In the genomic region with DNA sequence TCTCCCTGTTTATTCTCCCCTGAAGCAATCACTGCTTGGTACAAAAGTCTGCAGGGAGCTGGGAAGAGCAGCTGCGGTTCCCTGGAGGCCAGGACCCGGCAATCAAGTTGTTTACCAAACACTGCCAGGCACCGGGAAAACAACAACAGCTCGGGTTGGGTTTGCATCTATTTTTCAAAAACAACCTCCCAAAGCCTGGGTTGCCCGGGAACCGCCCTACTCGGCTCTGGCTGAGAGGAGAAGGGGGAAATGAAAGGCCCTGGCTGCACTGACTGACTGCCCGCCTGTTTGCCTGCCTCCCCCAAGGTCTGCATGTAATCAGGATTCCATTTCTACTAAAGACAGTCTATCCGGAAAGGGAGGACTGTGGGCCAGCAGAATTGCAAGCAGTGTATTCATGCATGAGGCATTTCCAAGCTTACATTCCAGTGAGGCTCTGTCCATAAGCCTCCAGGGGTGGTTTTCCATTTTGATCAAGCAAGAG, we compare ENCODE assay signal across 7 mouse cellular contexts.
DNase-seq lines count a peak whose midpoint lies in the region; ATAC-seq and TF ChIP-seq lines count a peak whose summit lies in the region.

No protein-coding gene starts in this region.

- H3K27ac ChIP-seq in forebrain, embryonic 16.5 days (ENCODE audit: low read length): 0 out of 2 replicates have a peak overlapping the region, but pooled peaks have one; percentile 13
- peak overlapping the region; percentile 65 for H3K27ac ChIP-seq in hindbrain, embryonic 14.5 days
- H3K27ac ChIP-seq in neural tube, embryonic 14.5 days (ENCODE audit: low read depth, low read length): peak overlapping the region; percentile 46; the same call in 1 of the 2 replicates

- H3K9ac ChIP-seq in forebrain, embryonic 16.5 days (replicated peaks; ENCODE audit: low read depth, low read length): no peak overlapping the region; the same call in 1 of the 2 replicates
- peak overlapping the region; percentile 38 for H3K9ac ChIP-seq in hindbrain, embryonic 14.5 days
- peak overlapping the region; percentile 2; the same call in 1 of the 2 replicates for H3K9ac ChIP-seq in neural tube, embryonic 14.5 days (replicated peaks; ENCODE audit: low read depth, low read length)

- no peaks in the 10 kb centered on the region for H3K9me3 ChIP-seq in forebrain, embryonic 16.5 days (ENCODE audit: control insufficient read depth, low read length)
- no peaks in the 10 kb centered on the region for H3K9me3 ChIP-seq in hindbrain, embryonic 14.5 days (ENCODE audit: control insufficient read depth, low read length)
- H3K9me3 ChIP-seq in neural tube, embryonic 14.5 days (ENCODE audit: control insufficient read depth, low read length): no peaks in the 10 kb centered on the region

- ATAC-seq in forebrain, embryonic 16.5 days: peak; percentile 83
- ATAC-seq in hindbrain, embryonic 14.5 days (ENCODE audit: low FRiP score): peak; percentile 70; the same call in 1 of the 2 replicates
- ATAC-seq in neural tube, embryonic 14.5 days (ENCODE audit: low read depth): peak; percentile 34; the same call in 1 of the 2 replicates
- no peak for ATAC-seq in frontal cortex, adult (ENCODE audit: low TSS enrichment)

- no peak overlapping the region for H3K4me3 ChIP-seq in forebrain, embryonic 16.5 days (replicated peaks; ENCODE audit: low read length)
- no peak overlapping the region for H3K4me3 ChIP-seq in hindbrain, embryonic 14.5 days (replicated peaks; ENCODE audit: low read length)
- no peak overlapping the region for H3K4me3 ChIP-seq in lung, adult 2 months (replicated peaks; ENCODE audit: extremely low read depth, low read depth, low read length)
- H3K4me3 ChIP-seq in neural tube, embryonic 14.5 days (ENCODE audit: low read depth, low read length): no peak overlapping the region

- no peaks in the 10 kb centered on the region for H3K27me3 ChIP-seq in forebrain, embryonic 16.5 days (replicated peaks; ENCODE audit: control insufficient read depth, insufficient read depth, low read length)
- no peaks in the 10 kb centered on the region for H3K27me3 ChIP-seq in hindbrain, embryonic 14.5 days (ENCODE audit: control insufficient read depth, insufficient read depth, low read length)
- no peaks in the 10 kb centered on the region for H3K27me3 ChIP-seq in neural tube, embryonic 14.5 days (ENCODE audit: control insufficient read depth, insufficient read depth, low read length)

- TF ChIP-seq POLR2A in lung, adult 2 months (IDR thresholded peaks at IDR 0.05; ENCODE audit: borderline replicate concordance, extremely low read depth, low read depth, low read length): no peak

- WGBS in forebrain, embryonic 16.5 days: 3% methylated on average over 9 of the region's 9 CpGs
- 4% methylated on average over 9 of the region's 9 CpGs for WGBS in hindbrain, embryonic 14.5 days
- 14% methylated on average over 9 of the region's 9 CpGs for WGBS in lung, adult 2 months
- WGBS in neural tube, embryonic 14.5 days: 2% methylated on average over 9 of the region's 9 CpGs

- DNase-seq in B cell, adult 2 months: peak; percentile 21 to 30
- peak; percentile 88 for DNase-seq in NIH3T3 (ENCODE audit: low read depth)
- no peak for DNase-seq in hindbrain, embryonic 14.5 days (ENCODE audit: low spot score)
- peak; percentile 35 for DNase-seq in lung, adult 2 months

- TF ChIP-seq CTCF in lung, adult 2 months (IDR thresholded peaks at IDR 0.05; ENCODE audit: insufficient read depth, low read length): no peak

- H3K36me3 ChIP-seq in forebrain, embryonic 16.5 days (ENCODE audit: control insufficient read depth, insufficient read depth): no peaks in the 10 kb centered on the region
- H3K36me3 ChIP-seq in hindbrain, embryonic 14.5 days (replicated peaks; ENCODE audit: control insufficient read depth, insufficient read depth): no peaks in the 10 kb centered on the region
- no peaks in the 10 kb centered on the region for H3K36me3 ChIP-seq in neural tube, embryonic 14.5 days (ENCODE audit: control insufficient read depth, insufficient read depth, low read length)

- peaks cover 18% of the 10 kb centered on the region for H3K4me1 ChIP-seq in forebrain, embryonic 16.5 days (replicated peaks; ENCODE audit: control insufficient read depth, insufficient read depth, low read length)
- peaks cover 21% of the 10 kb centered on the region for H3K4me1 ChIP-seq in hindbrain, embryonic 14.5 days (replicated peaks; ENCODE audit: control insufficient read depth, insufficient read depth, low read length)
- peaks cover 13% of the 10 kb centered on the region for H3K4me1 ChIP-seq in lung, adult 2 months (ENCODE audit: control insufficient read depth, insufficient read depth, low read length)
- H3K4me1 ChIP-seq in neural tube, embryonic 14.5 days (ENCODE audit: control insufficient read depth, insufficient read depth, low read length): peaks cover 20% of the 10 kb centered on the region; the same call in 1 of the 2 replicates

- peak overlapping the region; percentile 14; the same call in 1 of the 2 replicates for H3K4me2 ChIP-seq in forebrain, embryonic 16.5 days (ENCODE audit: low read length)
- peak overlapping the region; percentile 31 for H3K4me2 ChIP-seq in hindbrain, embryonic 14.5 days (replicated peaks)
- H3K4me2 ChIP-seq in neural tube, embryonic 14.5 days (ENCODE audit: low read depth, low read length): peak overlapping the region; percentile 12

Comparison
In these comparisons a context has a peak if more than half of its experiments do, and no peak if none do; other contexts are left out.
1. H3K27ac ChIP-seq: peak in every context shown above with its lines; median percentile 65 in hindbrain, embryonic 14.5 days; 46 in neural tube, embryonic 14.5 days; 13 in forebrain, embryonic 16.5 days.